Mouse (Mus musculus) E14TG2a.4 (cell line): ENCODE data around the gene Rps6kb1.

ENCODE experiments used
- CTCF ChIP-seq: conservative IDR thresholded peaks from 2 replicates; pipeline ENCODE4 v1.5.1; 2014; ENCODE audit warnings: low read length
- NANOG ChIP-seq: IDR thresholded peaks from 2 replicates; pipeline ENCODE4 v1.6.1; 2014; ENCODE audit warnings: borderline replicate concordance, low read length, mixed read lengths
- POU5F1 ChIP-seq: IDR thresholded peaks from 2 replicates; pipeline ENCODE4 v1.6.1; 2014; ENCODE audit warnings: low read length, borderline replicate concordance

DNA sequence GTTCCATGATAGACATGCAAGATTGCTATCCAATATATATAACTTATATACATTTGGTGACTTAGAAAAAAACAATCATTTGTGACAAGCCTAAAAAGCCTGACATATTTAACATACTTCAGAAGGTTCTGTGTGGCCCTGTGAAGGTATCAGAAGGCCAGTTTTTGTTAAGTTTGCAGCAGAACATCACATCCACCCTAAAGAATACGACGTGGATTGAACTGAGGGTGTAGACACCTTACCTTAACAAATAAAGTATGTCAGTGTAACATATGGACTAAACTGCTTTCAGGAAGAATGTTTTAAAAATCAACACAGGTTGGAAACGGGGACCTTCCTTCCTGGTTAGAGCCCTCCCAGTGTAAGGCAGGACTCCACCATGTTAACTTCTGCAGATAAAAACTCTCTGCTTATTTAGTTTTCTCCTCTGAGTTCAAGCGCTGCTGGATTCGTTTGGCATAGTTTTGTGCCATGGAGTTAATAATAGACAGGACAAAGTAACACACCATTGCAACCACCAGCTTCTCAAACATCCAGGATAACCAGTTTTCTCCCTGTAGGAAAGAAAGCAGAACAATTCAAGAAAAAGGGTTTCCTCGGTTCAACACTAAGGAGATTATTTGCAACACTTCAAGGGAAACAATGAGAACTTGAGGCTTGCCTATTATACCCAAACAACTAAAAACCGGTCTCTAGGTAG, 40.4 kb upstream of the Rps6kb1 start:
- TF ChIP-seq CTCF = no peak
- TF ChIP-seq POU5F1 = no peak
- TF ChIP-seq NANOG = no peak
